In genomic region chr16:38584761-38585160, GRCm38 (mm10) we compare ENCODE assay signal across 30 mouse cellular contexts. TPM values are rescaled to one million over a fixed set of nuclear protein-coding genes. Genes with fewer than 3 reads are reported as not detected.
DNase-seq lines count a peak whose midpoint lies in the region; ATAC-seq lines count a peak whose summit lies in the region.
"Had no signal": no experiment of that assay in that cellular context is flagged by ENCODE, and none has a peak within 500 bp of the region (broad histone marks: within the 10 kb centered on the region; RNA-seq: fewer than 3 reads in every experiment).

No protein-coding gene starts in this region.

- ATAC-seq in midbrain, embryonic 11.5 days (ENCODE audit: low FRiP score), result no peak
- no peak for ATAC-seq in midbrain, embryonic 16.5 days
- peak; percentile 39 for ATAC-seq in megakaryocyte-erythroid progenitor cell, adult 5-6 weeks (replicated peaks; ENCODE audit: low FRiP score, low TSS enrichment, poor library complexity, severe bottlenecking)
- ATAC-seq: activated CD4-positive, CD25-positive, alpha-beta regulatory T cell, adult 4 months; forebrain, embryonic 14.5 days; intestine, postnatal 0 days had no signal

- H3K27me3 ChIP-seq in midbrain, embryonic 11.5 days (ENCODE audit: control insufficient read depth, insufficient read depth, low read length), result no peaks in the 10 kb centered on the region
- no peaks in the 10 kb centered on the region for H3K27me3 ChIP-seq in midbrain, embryonic 16.5 days (ENCODE audit: control insufficient read depth, insufficient read depth, low read depth, low read length)
- H3K27me3 ChIP-seq: embryonic facial prominence, embryonic 12.5 days; heart, embryonic 15.5 days; hindbrain, embryonic 13.5 days; limb, embryonic 12.5 days; liver, embryonic 15.5 days; megakaryocyte, embryonic 14.5 days; neural tube, embryonic 15.5 days had no signal

- H3K9ac ChIP-seq in midbrain, embryonic 11.5 days (ENCODE audit: low read length), result no peak overlapping the region
- no peak overlapping the region for H3K9ac ChIP-seq in midbrain, embryonic 16.5 days (ENCODE audit: low read depth, low read length)
- H3K9ac ChIP-seq: embryonic facial prominence, embryonic 12.5 days; heart, embryonic 15.5 days; hindbrain, embryonic 13.5 days; limb, embryonic 12.5 days; liver, embryonic 15.5 days; lung, embryonic 14.5 days; neural tube, embryonic 15.5 days had no signal

- no peak overlapping the region for H3K4me2 ChIP-seq in midbrain, embryonic 11.5 days
- H3K4me2 ChIP-seq in midbrain, embryonic 16.5 days (ENCODE audit: low read length), result no peak overlapping the region
- H3K4me2 ChIP-seq: embryonic facial prominence, embryonic 12.5 days; heart, embryonic 15.5 days; hindbrain, embryonic 13.5 days; limb, embryonic 12.5 days; liver, embryonic 15.5 days; lung, embryonic 14.5 days; neural tube, embryonic 15.5 days had no signal

- WGBS in midbrain, embryonic 11.5 days, result 89% methylated on average over 7 of the region's 7 CpGs
- 88% methylated on average over 7 of the region's 7 CpGs for WGBS in midbrain, embryonic 16.5 days

- H3K9me3 ChIP-seq in midbrain, embryonic 11.5 days (ENCODE audit: control insufficient read depth, low read length), result no peaks in the 10 kb centered on the region
- H3K9me3 ChIP-seq in midbrain, embryonic 16.5 days (replicated peaks; ENCODE audit: control insufficient read depth, low read length, poor library complexity, severe bottlenecking), result no peaks in the 10 kb centered on the region
- H3K9me3 ChIP-seq: embryonic facial prominence, embryonic 12.5 days; heart, embryonic 15.5 days; hindbrain, embryonic 13.5 days; limb, embryonic 12.5 days; liver, embryonic 15.5 days; megakaryocyte, embryonic 14.5 days; neural tube, embryonic 15.5 days had no signal

- no peak overlapping the region for H3K27ac ChIP-seq in midbrain, embryonic 11.5 days (ENCODE audit: low read depth, low read length)
- H3K27ac ChIP-seq in midbrain, embryonic 16.5 days (ENCODE audit: low read length), result no peak overlapping the region
- H3K27ac ChIP-seq: embryonic facial prominence, embryonic 12.5 days; gastrocnemius, adult 2 months; heart, embryonic 15.5 days; hindbrain, embryonic 13.5 days; layer of hippocampus, adult 2 months; left cerebral cortex, adult 2 months; limb, embryonic 12.5 days; liver, embryonic 15.5 days; neural tube, embryonic 15.5 days had no signal

- DNase-seq in midbrain, embryonic 11.5 days (ENCODE audit: low spot score, missing footprints), result peak; percentile 10
- peak; percentile 73 for DNase-seq in thymus, postnatal 14 days
- no peak for DNase-seq in lung, postnatal 10 days
- no peak for DNase-seq in lung, postnatal 36 days
- DNase-seq in adrenal gland, postnatal 36 days, result no peak
- DNase-seq: adrenal gland, adult 8-10 months; cerebellum, adult 11 months; cerebellum, adult 9-10 months; cerebellum, postnatal 36 days; gastrocnemius, adult 2 months; gastrocnemius, postnatal 36 days; heart, postnatal 36 days; kidney, postnatal 36 days; lung, embryonic 14.5 days; midbrain, embryonic 14.5 days; right cerebral cortex, postnatal 25 days had no signal

- H3K4me3 ChIP-seq in midbrain, embryonic 11.5 days (ENCODE audit: low read depth, low read length), result no peak overlapping the region
- no peak overlapping the region for H3K4me3 ChIP-seq in midbrain, embryonic 16.5 days (ENCODE audit: low read depth, low read length)
- H3K4me3 ChIP-seq: embryonic facial prominence, embryonic 12.5 days; gastrocnemius, adult 2 months; heart, embryonic 15.5 days; hindbrain, embryonic 13.5 days; layer of hippocampus, adult 2 months; left cerebral cortex, adult 2 months; limb, embryonic 12.5 days; liver, embryonic 15.5 days; megakaryocyte, embryonic 14.5 days; neural tube, embryonic 15.5 days had no signal

- H3K36me3 ChIP-seq in midbrain, embryonic 11.5 days (ENCODE audit: control insufficient read depth, insufficient read depth, low read length), result peaks cover 22% of the 10 kb centered on the region
- H3K36me3 ChIP-seq in midbrain, embryonic 16.5 days (ENCODE audit: control insufficient read depth, insufficient read depth, low read length), result peaks cover 30% of the 10 kb centered on the region

- H3K4me1 ChIP-seq in midbrain, embryonic 11.5 days (ENCODE audit: control insufficient read depth, insufficient read depth, low read length), result no peaks in the 10 kb centered on the region
- H3K4me1 ChIP-seq in midbrain, embryonic 16.5 days (ENCODE audit: control insufficient read depth, insufficient read depth, low read length), result no peaks in the 10 kb centered on the region
- H3K4me1 ChIP-seq: embryonic facial prominence, embryonic 12.5 days; heart, embryonic 15.5 days; hindbrain, embryonic 13.5 days; limb, embryonic 12.5 days; liver, embryonic 15.5 days; neural tube, embryonic 15.5 days had no signal

RNA-seq across cellular contexts. Expression of gene Tmem39a, which starts 26.3 kb away (rescaled TPM):
- 79.4 and 80.5 TPM in 2 replicates for polyA plus RNA-seq in midbrain, embryonic 11.5 days (2014; fragmentation: Nextera tagmentation; extraction: Ambion mirVana)
- 32.0 and 33.8 TPM in 2 replicates for polyA plus RNA-seq in midbrain, embryonic 16.5 days (2015; fragmentation: Nextera tagmentation; extraction: Ambion mirVana)
- 32.5 and 48.5 TPM in 2 replicates for total RNA-seq in megakaryocyte-erythroid progenitor cell, adult 5-6 weeks (2014; fragmentation: Nextera tagmentation)
- 23.8 and 51.7 TPM in 2 replicates for total RNA-seq in megakaryocyte-erythroid progenitor cell, adult 5-6 weeks (2017)
- 10 to 100 TPM; 77.5 to 85.4 TPM for total RNA-seq in adrenal gland, postnatal 36 days (2021)

RNA-seq across cellular contexts. Expression of gene Poglut1, which starts 34.7 kb away (rescaled TPM):
- polyA plus RNA-seq in midbrain, embryonic 11.5 days (2014; fragmentation: Nextera tagmentation; extraction: Ambion mirVana), result 68.4 and 75.9 TPM in 2 replicates
- 51.4 and 54.8 TPM in 2 replicates for polyA plus RNA-seq in midbrain, embryonic 16.5 days (2015; fragmentation: Nextera tagmentation; extraction: Ambion mirVana)
- total RNA-seq in megakaryocyte-erythroid progenitor cell, adult 5-6 weeks (2014; fragmentation: Nextera tagmentation), result 22.2 and 32.6 TPM in 2 replicates
- total RNA-seq in megakaryocyte-erythroid progenitor cell, adult 5-6 weeks (2017), result 21.9 and 23.2 TPM in 2 replicates
- 10 to 100 TPM; 31.3 to 31.7 TPM for total RNA-seq in adrenal gland, postnatal 36 days (2021)

Comparison
In these comparisons a context has a peak if more than half of its experiments do, and no peak if none do; other contexts are left out.
1. DNase-seq: peak in midbrain, embryonic 11.5 days (single experiment) and thymus, postnatal 14 days (single experiment); none in lung, postnatal 10 days (single experiment), lung, postnatal 36 days (single experiment) and adrenal gland, postnatal 36 days (0 of 2).